Mouse (Mus musculus) megakaryocyte, adult 5-6 weeks (primary cell): ENCODE measurements around the gene Mc1r. TPM values are rescaled to one million over a fixed set of nuclear protein-coding genes. Genes with fewer than 3 reads are reported as not detected.
"Not testable (repeated sequence)": the region's sequence is repeated elsewhere in the genome, so short reads cannot be mapped to it uniquely, and the experiment has no call there.

Source experiments
- ATAC-seq: 2 replicates; pipeline ENCODE4 v1.8.0; 2016; ENCODE audit warnings: mild to moderate bottlenecking, inconsistent platforms; ENCODE audit not compliant: poor library complexity, severe bottlenecking
- total RNA-seq, 2 experiments: library from RNA; stranded (forward) in 1 of 2; stranded (reverse) in 1 of 2; fragments of 153-499, 151-499 nt in 1 of 2; fragments of 221-1000, 200-1000 nt in 1 of 2; gene quantifications; 2 replicates each; pipeline versions ENCODE4 v1.2.3 to v1.2.4; 2015 to 2017

Gene Mc1r
- total RNA-seq, 2 experiments from 2014 or later: not detected

DNA sequence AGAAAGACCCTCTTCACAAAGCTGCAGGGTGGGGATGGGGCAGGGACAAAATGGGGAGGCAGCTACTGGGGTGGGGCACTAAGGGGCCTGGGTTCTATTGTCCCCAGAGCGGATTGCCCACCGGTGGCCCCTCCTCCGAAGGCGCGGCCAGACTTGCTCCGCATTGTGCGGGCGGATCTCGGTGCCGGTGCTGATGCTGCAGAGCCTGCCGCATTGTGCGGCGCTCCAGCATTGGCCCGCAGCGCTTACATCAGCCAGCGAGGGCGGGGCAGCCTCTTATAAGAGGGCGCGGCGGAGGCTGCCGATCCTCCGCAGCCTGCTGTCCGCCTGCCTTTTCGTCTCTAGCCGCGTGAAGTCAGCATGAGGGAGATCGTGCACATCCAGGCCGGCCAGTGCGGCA is 4.3 kb downstream of the Mc1r start, which contains the start of gene Tubb3:
TSS of gene Tubb3 (plus strand) at position 179 of the 400 bp plus-strand sequence.
- ATAC-seq: peak; percentile 60

DNA sequence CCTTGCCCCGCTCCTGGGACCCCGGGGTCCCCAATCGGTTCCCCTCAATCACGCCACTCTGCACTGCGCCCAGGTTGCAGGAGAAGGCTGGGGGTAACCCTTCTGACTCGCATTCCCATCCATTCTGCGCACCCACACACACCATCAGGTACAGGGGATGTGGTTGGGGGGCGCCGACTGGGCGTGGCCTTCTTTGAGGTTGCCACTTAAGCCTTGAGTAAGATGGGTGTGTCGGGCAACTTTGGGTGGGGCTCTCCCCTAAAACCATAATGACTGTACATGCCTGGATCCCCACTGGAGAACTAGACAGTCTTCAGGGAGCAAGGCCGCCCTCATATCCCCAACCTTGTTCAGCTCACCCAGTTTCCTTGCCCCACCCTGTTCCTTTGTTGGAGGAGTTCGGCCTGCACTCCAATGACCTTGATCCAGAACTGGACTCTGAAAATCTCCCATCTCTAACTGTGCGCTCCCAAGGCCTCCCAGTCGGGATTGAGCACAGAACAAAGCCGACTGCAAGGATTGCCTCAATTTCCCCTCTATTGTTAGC is 4.9 kb downstream of the Mc1r start:
- no peak for ATAC-seq

DNA sequence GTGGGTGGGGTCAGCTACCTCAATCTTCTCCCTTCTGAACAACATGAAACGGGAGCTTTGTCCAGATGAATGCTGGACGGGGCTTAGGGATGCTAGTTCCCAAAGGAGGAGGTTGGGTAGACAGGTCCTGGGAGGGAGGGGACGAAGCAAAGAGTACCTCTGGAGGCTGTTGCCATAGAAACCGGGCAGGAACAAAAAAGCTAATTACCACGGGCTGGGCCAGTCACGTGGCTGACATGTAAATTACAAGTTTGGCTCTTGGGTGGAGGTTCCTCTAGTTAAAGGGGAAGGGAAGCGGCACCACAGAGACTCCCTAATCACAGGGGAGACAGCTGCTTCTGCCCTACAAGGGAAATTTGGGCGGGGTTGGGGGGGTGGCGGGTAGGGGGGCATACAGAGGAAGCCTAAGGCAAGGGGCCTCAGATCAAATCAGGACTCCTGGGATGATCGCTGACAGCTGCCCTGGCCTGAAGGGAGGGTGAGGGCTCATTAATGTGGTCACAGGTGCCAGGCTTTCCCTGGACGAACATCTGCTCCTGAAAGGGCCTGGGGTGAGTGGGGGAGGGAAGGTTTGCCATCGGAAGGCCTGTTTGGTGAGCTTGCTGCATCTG is 5.8 kb downstream of the Mc1r start:
- peak; percentile 52 for ATAC-seq

- ATAC-seq: no peak
These were observed 7.3 kb downstream of the Mc1r start for GRCm38 (mm10) chr8:123414255-123414654.

DNA sequence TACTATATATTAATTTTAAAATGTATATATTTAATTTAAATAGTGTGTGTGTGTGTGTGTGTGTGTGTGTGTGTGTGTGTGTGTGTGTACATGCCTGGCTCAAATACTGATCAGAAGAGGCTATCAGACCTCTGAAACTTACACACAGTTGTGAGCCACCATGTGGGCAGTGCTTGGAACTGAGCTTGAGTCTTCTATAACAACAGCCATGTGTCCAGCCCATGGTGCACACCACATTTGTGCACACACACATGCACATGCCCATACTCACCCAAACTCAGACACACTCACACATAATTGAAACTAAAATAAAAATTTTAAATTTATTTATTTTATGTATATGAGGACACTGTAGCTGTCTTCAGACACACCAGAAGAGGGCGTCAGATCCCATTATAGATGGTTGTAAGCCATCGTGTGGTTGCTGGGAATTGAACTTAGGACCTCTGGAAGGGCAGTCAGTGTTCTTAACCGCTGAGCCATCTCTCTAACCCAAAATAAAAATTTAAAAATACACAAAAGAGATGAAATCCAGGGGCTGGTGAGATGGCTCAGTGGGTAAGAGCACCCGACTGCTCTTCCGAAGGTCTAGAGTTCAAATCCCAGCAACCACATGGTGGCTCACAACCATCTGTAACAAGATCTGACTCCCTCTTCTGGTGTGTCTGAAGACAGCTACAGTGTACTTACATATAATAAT is 8.2 kb downstream of the Mc1r start:
- ATAC-seq: not testable (repeated sequence)

- no peak for ATAC-seq
These were observed 9.3 kb downstream of the Mc1r start for GRCm38 (mm10) chr8:123415967-123416943.

GRCm38 (mm10) chr8:123416944-123417555 is 10.1 kb downstream of the Mc1r start:
- no peak for ATAC-seq

DNA sequence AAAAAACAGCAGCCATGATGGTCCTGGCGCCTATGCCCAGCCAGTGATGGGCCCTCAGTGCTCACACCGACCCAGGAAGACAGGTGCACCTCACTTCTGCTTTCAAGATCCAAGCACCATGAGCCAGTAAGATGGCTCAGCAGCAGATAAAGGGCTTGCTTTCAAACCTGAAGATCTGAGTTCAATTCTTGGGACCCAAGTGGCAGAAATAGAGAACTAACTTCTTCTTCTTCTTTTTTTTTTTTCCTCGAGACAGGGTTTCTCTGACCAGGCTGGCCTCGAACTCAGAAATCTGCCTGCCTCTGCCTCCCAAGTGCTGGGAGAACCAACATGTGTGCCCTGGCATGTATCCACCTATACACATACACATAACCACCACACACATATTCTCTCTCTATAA is 12.8 kb downstream of the Mc1r start:
- ATAC-seq: no peak

- ATAC-seq: no peak
These were observed 13.8 kb downstream of the Mc1r start for GRCm38 (mm10) chr8:123420525-123421281.

DNA sequence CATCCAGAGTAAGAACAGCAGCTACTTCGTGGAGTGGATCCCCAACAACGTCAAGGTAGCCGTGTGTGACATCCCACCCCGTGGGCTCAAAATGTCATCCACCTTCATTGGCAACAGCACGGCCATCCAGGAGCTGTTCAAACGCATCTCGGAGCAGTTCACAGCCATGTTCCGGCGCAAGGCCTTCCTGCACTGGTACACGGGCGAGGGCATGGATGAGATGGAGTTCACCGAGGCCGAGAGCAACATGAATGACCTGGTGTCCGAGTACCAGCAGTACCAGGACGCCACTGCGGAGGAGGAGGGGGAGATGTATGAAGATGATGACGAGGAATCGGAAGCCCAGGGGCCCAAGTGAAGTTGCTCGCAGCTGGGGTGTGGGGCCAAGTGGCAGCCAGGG is 14.4 kb downstream of the Mc1r start:
- ATAC-seq: no peak

DNA sequence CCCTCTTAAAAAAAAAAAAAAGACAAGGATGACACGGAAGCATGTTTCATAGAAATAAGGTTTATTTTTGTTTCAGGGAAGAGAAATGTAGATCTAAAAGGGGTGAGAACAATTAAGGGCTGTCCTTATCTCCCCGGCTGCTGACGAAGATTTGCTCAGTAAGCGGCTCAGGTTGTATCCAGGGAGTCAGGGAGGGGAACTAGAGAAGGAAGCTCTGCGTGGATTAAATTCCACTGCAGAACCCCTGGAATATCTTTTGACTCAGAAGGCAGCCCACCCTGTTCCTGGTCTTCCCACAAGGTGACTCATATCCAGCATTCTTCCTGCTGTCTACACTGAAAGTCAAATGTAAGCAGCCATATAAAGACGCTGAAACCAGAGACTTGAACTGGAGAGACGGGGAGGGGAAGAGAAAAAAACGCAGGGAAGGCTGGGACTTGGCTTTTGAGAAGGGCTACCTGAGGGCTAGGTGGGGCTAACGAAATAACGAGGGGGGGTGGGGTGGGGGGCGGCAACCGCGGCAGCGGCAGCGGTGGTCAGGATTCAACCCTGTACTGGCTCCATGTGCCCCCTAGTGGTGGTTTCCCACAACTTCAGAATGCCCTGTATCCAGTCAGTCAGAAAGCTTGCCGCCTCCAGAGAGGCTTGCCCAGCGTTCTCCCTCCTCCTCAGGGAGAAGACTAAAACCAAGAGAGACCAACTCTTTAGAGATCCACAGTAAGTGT is 15.3 kb downstream of the Mc1r start:
- ATAC-seq: peak; percentile 67

- ATAC-seq: no peak
These were observed 15.9 kb downstream of the Mc1r start for GRCm38 (mm10) chr8:123422781-123423159.

- no peak for ATAC-seq
These were observed 16.5 kb downstream of the Mc1r start, which contains the start of gene Def8 for GRCm38 (mm10) chr8:123423441-123423840. Def8 (plus strand) TSS chr8:123423527.

- ATAC-seq: no peak
These were observed 19.9 kb downstream of the Mc1r start for GRCm38 (mm10) chr8:123426511-123427509.

DNA sequence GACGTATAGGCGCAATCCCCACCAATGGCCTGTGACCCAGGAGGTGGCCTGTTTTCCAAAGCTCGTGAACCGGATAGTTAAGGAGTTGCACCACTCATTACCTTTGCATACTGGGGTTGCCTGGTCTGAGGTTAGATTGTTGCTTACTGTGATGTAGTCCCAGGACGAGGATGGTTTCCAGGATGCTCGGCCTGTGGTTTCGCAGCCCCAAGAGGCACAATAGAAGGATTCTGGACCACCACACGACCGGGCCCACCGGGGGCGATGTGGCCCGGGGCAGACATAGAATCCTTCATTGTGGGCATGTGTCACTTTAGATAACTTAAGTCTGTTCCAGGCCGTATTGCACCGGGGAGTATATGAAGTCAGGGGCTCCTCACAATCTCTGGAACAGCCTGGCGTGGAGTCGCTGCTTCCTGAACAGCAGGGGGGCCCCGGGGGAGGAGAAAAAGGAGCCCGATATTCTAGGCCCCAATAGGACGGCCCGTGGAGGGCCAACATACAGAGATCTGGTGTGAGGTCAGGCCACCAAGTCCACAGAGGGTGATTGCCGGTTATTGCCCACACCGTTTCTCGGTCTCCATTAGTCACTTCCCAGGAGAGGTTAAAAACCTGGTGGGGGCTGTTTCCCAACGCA is 20.9 kb downstream of the Mc1r start:
- ATAC-seq: no peak

GRCm38 (mm10) chr8:123428343-123428893 is 21.5 kb downstream of the Mc1r start:
- ATAC-seq: no peak
